Mouse (Mus musculus) liver, embryonic 14.5 days (tissue): Measurements from ENCODE around the gene Cnppd1.

Source experiments
- CTCF ChIP-seq: IDR thresholded peaks from 2 replicates; pipeline ENCODE4 v1.5.1; 2016; ENCODE audit warnings: antibody characterized with exemption, low read depth, control low read depth
- EP300 ChIP-seq: IDR thresholded peaks from 2 replicates; pipeline ENCODE4 v1.6.1; 2016; ENCODE audit warnings: antibody characterized with exemption, low read depth

DNA sequence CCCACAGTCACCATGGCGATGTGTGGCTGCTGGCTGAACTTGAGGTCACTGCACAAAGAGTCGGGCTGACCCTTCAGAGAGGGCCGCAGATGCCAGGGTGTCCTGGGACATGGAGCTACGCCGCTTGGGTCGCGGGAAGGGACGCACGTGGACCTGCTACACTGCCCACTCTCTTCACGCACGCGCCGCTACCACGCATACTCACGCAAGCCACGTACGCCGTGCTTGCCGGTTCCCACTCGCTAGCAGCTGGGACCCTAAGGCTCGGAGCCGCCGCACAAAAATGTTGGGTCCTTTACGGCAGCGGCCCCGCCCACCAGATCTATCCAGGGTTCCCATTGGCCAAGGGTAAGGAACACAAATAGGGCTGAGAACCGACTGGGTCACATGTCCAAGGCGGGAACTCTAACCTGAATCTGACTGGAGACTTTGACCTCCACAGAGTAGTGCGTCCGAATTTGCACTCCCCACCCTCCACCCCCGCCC, 37.6 kb upstream of the Cnppd1 start, which contains the start of gene Abcb6:
- TF ChIP-seq CTCF: no peak
- TF ChIP-seq EP300: no peak
